Mouse (Mus musculus) heart, adult 2 months (tissue): ENCODE data around the gene Atrnl1.

Source experiments
- CTCF ChIP-seq: fragments of 200-600 bp; IDR thresholded peaks from 2 replicates; pipeline ENCODE4 v1.8.1; 2022; ENCODE audit warnings: antibody characterized with exemption, mild to moderate bottlenecking, moderate library complexity
- EP300 ChIP-seq: fragments of 200-500 bp; IDR thresholded peaks from 2 replicates; pipeline ENCODE4 v1.6.1; 2011; ENCODE audit warnings: low read depth, low read length, control low read depth; ENCODE audit not compliant: insufficient read depth
- POLR2A ChIP-seq: fragments of 200-500 bp; IDR thresholded peaks from 2 replicates; pipeline ENCODE4 v1.6.1; 2011; ENCODE audit warnings: mild to moderate bottlenecking, low read depth, low read length, control low read depth; ENCODE audit not compliant: insufficient read depth

DNA sequence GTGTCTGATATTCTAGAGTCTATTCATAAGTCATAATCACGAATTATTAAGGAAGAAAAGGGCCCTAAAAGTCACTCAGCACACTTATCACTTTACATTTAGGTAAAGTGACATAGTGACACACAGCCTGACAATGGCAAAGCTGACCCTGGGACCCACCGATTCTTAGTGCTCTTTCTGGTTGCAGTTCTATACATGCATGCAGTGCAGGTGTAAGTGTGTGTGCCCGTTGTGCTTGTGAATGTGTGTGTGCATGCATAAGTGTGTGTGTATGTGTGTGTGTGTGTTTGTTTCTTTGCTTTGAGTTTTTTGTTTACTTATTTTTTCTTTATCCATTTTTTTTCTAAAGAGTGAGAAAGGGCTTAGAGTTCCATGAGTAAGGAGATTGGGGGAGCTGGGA lies 425.3 kb downstream of the Atrnl1 start:
- TF ChIP-seq CTCF (no peak), POLR2A (no peak), EP300 (no peak)
